ENCODE assay signal across 8 mouse cellular contexts in the genomic region with DNA sequence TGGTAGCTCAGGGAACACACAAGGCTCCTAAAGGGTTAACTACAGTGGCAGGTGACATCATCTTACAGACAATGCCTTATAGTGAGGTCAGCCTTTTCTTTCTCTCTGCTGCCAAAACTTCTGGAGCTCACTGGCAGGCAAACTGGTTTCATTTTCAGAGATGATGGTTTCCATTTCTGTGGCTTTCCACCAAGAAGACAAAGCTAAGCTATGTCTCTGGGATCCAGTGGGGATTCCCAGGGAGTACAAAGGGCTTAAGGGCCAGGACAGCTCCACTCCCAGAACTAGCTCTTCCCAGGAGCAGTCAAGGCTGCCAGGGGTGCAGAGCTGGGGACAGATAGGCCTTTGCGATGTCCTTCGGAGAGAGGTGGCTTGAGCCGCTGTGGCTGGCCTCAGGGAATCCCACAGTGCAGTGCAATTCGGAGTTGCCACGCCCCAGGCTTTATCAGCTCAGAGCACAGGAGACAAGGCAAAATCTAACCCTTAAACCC. TPM values are rescaled to one million over a fixed set of nuclear protein-coding genes. Genes with fewer than 3 reads are reported as not detected.
DNase-seq lines count a peak whose midpoint lies in the region; ATAC-seq and TF ChIP-seq lines count a peak whose summit lies in the region.

No protein-coding gene starts in this region.

- dilution Hi-C loops in CH12.LX (cut with MboI; ENCODE audit: extremely low pct_ligation_motif_present, extremely low pct_unique_long_range_greater_than_20kb, low sequenced_read_pairs) = no loop called here

- peak overlapping the region; percentile 32 for H3K27ac ChIP-seq in CH12.LX (ENCODE audit: insufficient read depth, low read depth)
- no peak overlapping the region for H3K27ac ChIP-seq in forebrain, embryonic 15.5 days (replicated peaks)
- peak overlapping the region; percentile 18; the same call in 1 of the 2 replicates for H3K27ac ChIP-seq in limb, embryonic 13.5 days

- in situ Hi-C loops in CH12.LX (cut with MboI; ENCODE audit: low pct_ligation_motif_present, low pct_unique_long_range_greater_than_20kb, low sequenced_read_pairs) = no loop called here

- H3K9ac ChIP-seq in CH12.LX (ENCODE audit: insufficient read depth, low read depth) = no peak overlapping the region
- H3K9ac ChIP-seq in forebrain, embryonic 15.5 days (replicated peaks) = 0 out of 2 replicates have a peak overlapping the region, but pooled peaks have one; percentile 19
- 0 out of 2 replicates have a peak overlapping the region, but pooled peaks have one; percentile 32 for H3K9ac ChIP-seq in limb, embryonic 13.5 days

- peak overlapping the region; percentile 6 for H3K4me3 ChIP-seq in erythroblast, embryonic 14.5 days (replicated peaks)
- no peak overlapping the region for H3K4me3 ChIP-seq in CH12.LX (replicated peaks in 1 of 3; ENCODE audit: low read depth in 2 of 3, low read length in 2 of 3, poor library complexity in 1 of 3)
- H3K4me3 ChIP-seq in forebrain, embryonic 15.5 days = no peak overlapping the region
- no peak overlapping the region for H3K4me3 ChIP-seq in limb, embryonic 13.5 days

- no peak for ATAC-seq in erythroblast, adult 5-6 weeks (replicated peaks; ENCODE audit: low FRiP score, poor library complexity, severe bottlenecking)
- ATAC-seq in forebrain, embryonic 15.5 days (replicated peaks) = no peak
- no peak for ATAC-seq in limb, embryonic 13.5 days (ENCODE audit: low FRiP score, low read depth)

- no peak for TF ChIP-seq CTCF in CH12.LX (conservative IDR thresholded peaks at IDR 0.05 in 1 of 2, IDR thresholded peaks at IDR 0.05 in 1 of 2; ENCODE audit: low read depth in 2 of 2, low read length in 2 of 2)

- peaks cover 65% of the 10 kb centered on the region for H3K4me1 ChIP-seq in erythroblast, embryonic 14.5 days (ENCODE audit: control insufficient read depth)
- H3K4me1 ChIP-seq in CH12.LX (ENCODE audit: control insufficient read depth in 1 of 2, insufficient read depth in 2 of 2) = peaks cover 2 to 40% of the 10 kb centered on the region in 2 experiments; a peak in 3 of 4 replicates
- H3K4me1 ChIP-seq in forebrain, embryonic 15.5 days = peaks cover 43% of the 10 kb centered on the region
- H3K4me1 ChIP-seq in limb, embryonic 13.5 days = peaks cover 38% of the 10 kb centered on the region

- TF ChIP-seq EP300 in CH12.LX (IDR thresholded peaks at IDR 0.05; ENCODE audit: low read length) = no peak

- no peak overlapping the region for H3K4me2 ChIP-seq in CH12.LX (ENCODE audit: insufficient read depth, low read depth, poor library complexity, severe bottlenecking)
- H3K4me2 ChIP-seq in forebrain, embryonic 15.5 days (replicated peaks) = no peak overlapping the region
- H3K4me2 ChIP-seq in limb, embryonic 13.5 days (replicated peaks) = no peak overlapping the region

- peaks cover 6% of the 10 kb centered on the region; the same call in 1 of the 2 replicates for H3K79me2 ChIP-seq in CH12.LX (replicated peaks; ENCODE audit: control insufficient read depth, extremely low read depth, insufficient read depth, poor library complexity, severe bottlenecking)

- DNase-seq in CH12.LX (ENCODE audit: extremely low read depth) = no peak
- DNase-seq in yolk sac, embryonic 10.5 days (ENCODE audit: low spot score) = no peak
- no peak for DNase-seq in frontal cortex, postnatal 14 days (ENCODE audit: low spot score in 2 of 2)
- DNase-seq in right cerebral cortex, postnatal 4 days = no peak

- whole genome bisulfite sequencing in forebrain, embryonic 15.5 days = 53% methylated on average over 5 of the region's 5 CpGs
- 77% methylated on average over 5 of the region's 5 CpGs for WGBS in limb, embryonic 13.5 days

- peaks cover 28% of the 10 kb centered on the region for H3K36me3 ChIP-seq in erythroblast, embryonic 14.5 days (ENCODE audit: control insufficient read depth)
- peaks cover 33 to 48% of the 10 kb centered on the region in 2 experiments for H3K36me3 ChIP-seq in CH12.LX (replicated peaks in 1 of 2; ENCODE audit: control insufficient read depth in 1 of 2, insufficient read depth in 1 of 2, low read length in 1 of 2)
- H3K36me3 ChIP-seq in forebrain, embryonic 15.5 days = peaks cover 12% of the 10 kb centered on the region; the same call in 1 of the 2 replicates
- peaks cover 42% of the 10 kb centered on the region for H3K36me3 ChIP-seq in limb, embryonic 13.5 days

- no peaks in the 10 kb centered on the region for H3K27me3 ChIP-seq in erythroblast, embryonic 14.5 days (ENCODE audit: control insufficient read depth)
- no peaks in the 10 kb centered on the region for H3K27me3 ChIP-seq in CH12.LX (replicated peaks)
- H3K27me3 ChIP-seq in forebrain, embryonic 15.5 days = no peaks in the 10 kb centered on the region
- H3K27me3 ChIP-seq in limb, embryonic 13.5 days = no peaks in the 10 kb centered on the region

- no peak for TF ChIP-seq RAD21 in CH12.LX (IDR thresholded peaks at IDR 0.05; ENCODE audit: low read depth, low read length)

- no peak for TF ChIP-seq POLR2A in CH12.LX (IDR thresholded peaks at IDR 0.05; ENCODE audit: low read depth, low read length)

- no peaks in the 10 kb centered on the region for H3K9me3 ChIP-seq in erythroblast, embryonic 14.5 days (ENCODE audit: control insufficient read depth, low read length)
- no peaks in the 10 kb centered on the region for H3K9me3 ChIP-seq in CH12.LX (replicated peaks; ENCODE audit: low read length)
- H3K9me3 ChIP-seq in forebrain, embryonic 15.5 days = no peaks in the 10 kb centered on the region
- no peaks in the 10 kb centered on the region for H3K9me3 ChIP-seq in limb, embryonic 13.5 days

TF ChIP-seq in CH12.LX, 34 proteins besides CTCF, POLR2A, EP300 and RAD21:
- TF ChIP-seq JUND (conservative IDR thresholded peaks at IDR 0.05; ENCODE audit: low read depth, low read length) (no peak), MAZ (IDR thresholded peaks at IDR 0.05; ENCODE audit: low read depth, low read length) (no peak), ZKSCAN1 (IDR thresholded peaks at IDR 0.05; ENCODE audit: borderline replicate concordance, low read depth, low read length) (no peak), SMC3 (IDR thresholded peaks at IDR 0.05; ENCODE audit: low read depth, low read length) (no peak), TBP (conservative IDR thresholded peaks at IDR 0.05; ENCODE audit: low read depth, low read length) (no peak)
TF ChIP-seq in CH12.LX: peak in this region for 0.

RNA-seq across cellular contexts. Expression of a gene that starts 23.5 kb away (rescaled TPM):
- polyA plus RNA-seq in erythroblast, embryonic 14.5 days (2012) = 0.74 and 0.75 TPM in 2 replicates
- total RNA-seq in erythroblast, adult 5-6 weeks (2015; ENCODE audit: low replicate concordance) = 5.4 and 6.0 TPM in 2 replicates
- 4.2 and 6.8 TPM in 2 replicates for total RNA-seq in erythroblast, adult 5-6 weeks (2017; ENCODE audit: low replicate concordance)
- total RNA-seq in CH12.LX (2012; rRNA removed) (29.0 and 30.7 TPM in 2 replicates), CH12.LX (2014; rRNA removed) (13.5 and 15.5 TPM in 2 replicates)
- 25.2 and 25.4 TPM in 2 replicates for polyA plus RNA-seq in CH12.LX (2012; ENCODE audit: insufficient read length, low read depth)
- 19.5 and 23.3 TPM in 2 replicates for polyA plus RNA-seq in forebrain, embryonic 15.5 days (2015; fragmentation: Nextera tagmentation; extraction: Ambion mirVana)
- polyA plus RNA-seq in limb, embryonic 13.5 days (2015; fragmentation: Nextera tagmentation; extraction: Ambion mirVana) = 30.1 and 32.2 TPM in 2 replicates

RNA-seq across cellular contexts. Expression of a gene that starts 26.1 kb away (rescaled TPM):
- polyA plus RNA-seq in erythroblast, embryonic 14.5 days (2012) = 0.07 TPM in 1 of 2 replicates, not detected in the other
- 14.0 and 14.6 TPM in 2 replicates for total RNA-seq in erythroblast, adult 5-6 weeks (2015; ENCODE audit: low replicate concordance)
- 10.0 and 11.3 TPM in 2 replicates for total RNA-seq in erythroblast, adult 5-6 weeks (2017; ENCODE audit: low replicate concordance)
- total RNA-seq in CH12.LX (2012; rRNA removed) = 20.6 and 23.1 TPM in 2 replicates
- total RNA-seq in CH12.LX (2014; rRNA removed) = 27.6 and 33.0 TPM in 2 replicates
- 20.8 and 22.7 TPM in 2 replicates for polyA plus RNA-seq in CH12.LX (2012; ENCODE audit: insufficient read length, low read depth)
- 1.2 and 1.7 TPM in 2 replicates for polyA plus RNA-seq in forebrain, embryonic 15.5 days (2015; fragmentation: Nextera tagmentation; extraction: Ambion mirVana)
- polyA plus RNA-seq in limb, embryonic 13.5 days (2015; fragmentation: Nextera tagmentation; extraction: Ambion mirVana) = 2.3 and 2.4 TPM in 2 replicates

RNA-seq across cellular contexts. Expression of a gene that starts 42.4 kb away (rescaled TPM):
- 0.12 and 0.28 TPM in 2 replicates for polyA plus RNA-seq in erythroblast, embryonic 14.5 days (2012)
- total RNA-seq in erythroblast, adult 5-6 weeks (2015; ENCODE audit: low replicate concordance) = 0.38 and 1.0 TPM in 2 replicates
- 3.1 and 6.1 TPM in 2 replicates for total RNA-seq in erythroblast, adult 5-6 weeks (2017; ENCODE audit: low replicate concordance)
- total RNA-seq in CH12.LX (2012; rRNA removed) (1.6 and 2.1 TPM in 2 replicates), CH12.LX (2014; rRNA removed) (0.62 and 0.67 TPM in 2 replicates)
- polyA plus RNA-seq in CH12.LX (2012; ENCODE audit: insufficient read length, low read depth) = 1.2 and 1.4 TPM in 2 replicates
- 12.9 and 14.3 TPM in 2 replicates for polyA plus RNA-seq in forebrain, embryonic 15.5 days (2015; fragmentation: Nextera tagmentation; extraction: Ambion mirVana)
- 4.7 and 5.5 TPM in 2 replicates for polyA plus RNA-seq in limb, embryonic 13.5 days (2015; fragmentation: Nextera tagmentation; extraction: Ambion mirVana)

Comparison
In these comparisons a context has a peak if more than half of its experiments do, and no peak if none do; other contexts are left out.
1. RNA of a gene that starts 23.5 kb away (polyA plus RNA-seq): 30.1 to 32.2 TPM in limb, embryonic 13.5 days, 25.2 to 25.4 TPM in CH12.LX and 19.5 to 23.3 TPM in forebrain, embryonic 15.5 days; 0.74 to 0.75 TPM in erythroblast, embryonic 14.5 days; every median in the first group is over 10 times any median in the second.